Mouse (Mus musculus) stomach, postnatal 0 days (tissue): ENCODE results near the gene Ift57.

Source experiments
- CTCF ChIP-seq: IDR thresholded peaks from 2 replicates; pipeline ENCODE4 v1.5.1; 2016; ENCODE audit warnings: antibody characterized with exemption, low read depth, mild to moderate bottlenecking, moderate library complexity
- EP300 ChIP-seq: optimal IDR thresholded peaks from 2 replicates; pipeline ENCODE3; 2016; ENCODE audit warnings: antibody characterized with exemption

DNA sequence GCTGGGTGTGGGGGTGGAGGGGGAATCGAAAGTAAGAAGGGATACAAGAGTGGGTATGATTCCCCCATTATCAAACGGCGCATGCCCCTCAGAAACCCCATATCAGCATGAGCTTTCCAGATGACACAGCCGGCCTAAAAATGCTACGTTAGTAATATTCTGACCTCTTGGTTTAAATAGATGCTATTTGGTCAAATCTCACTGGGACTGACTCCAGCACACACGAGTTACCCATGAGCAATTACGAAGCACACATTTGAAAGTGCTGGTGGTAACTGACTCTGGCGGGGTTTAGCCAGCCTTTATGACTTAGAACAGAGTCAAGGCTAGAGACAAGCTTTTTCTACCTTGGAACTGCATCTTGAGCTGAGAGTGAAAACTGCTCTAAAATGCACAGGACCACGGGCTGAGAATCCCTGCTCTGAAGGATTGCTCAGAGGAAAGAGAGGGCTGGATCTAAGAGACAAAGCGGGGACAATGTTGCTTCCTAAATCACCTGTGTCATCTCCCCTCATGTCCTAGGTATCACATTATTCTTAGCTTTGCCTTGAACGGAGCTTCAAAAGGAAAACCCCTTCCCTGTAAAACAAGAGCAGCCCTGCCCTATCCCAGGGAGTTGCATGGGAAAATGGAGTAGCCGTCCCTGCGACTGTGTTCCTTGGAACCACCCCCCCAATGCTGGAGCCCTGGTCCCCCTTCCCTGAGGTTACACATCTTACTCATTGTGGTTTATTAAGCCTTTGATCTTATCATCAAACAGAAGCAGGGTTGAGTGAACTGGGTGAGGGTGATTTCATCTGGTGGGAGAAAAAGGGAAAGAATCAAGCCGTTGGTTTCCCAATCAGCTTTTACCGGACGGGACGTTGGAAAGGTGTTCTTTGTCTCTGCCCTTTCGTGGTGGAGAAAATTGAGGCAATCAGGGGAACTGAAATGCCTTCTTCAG lies 75.3 kb downstream of the Ift57 start:
- TF ChIP-seq CTCF: no peak
- no peak for TF ChIP-seq EP300
